Mouse (Mus musculus) midbrain, embryonic 11.5 days (tissue): Measurements from ENCODE around the gene Dennd1c. TPM values are rescaled to one million over a fixed set of nuclear protein-coding genes. Genes with fewer than 3 reads are reported as not detected.
A peak's percentile ranks its signal among the peaks of the same experiment; 100 is the strongest.

ENCODE experiments used
- ATAC-seq: fragments of 200-750 bp; cut with Nextera tagmentation; 2 replicates; pipeline ENCODE4 v1.8.0; 2017; ENCODE audit warnings: moderate TSS enrichment, moderate library complexity; ENCODE audit not compliant: low FRiP score
- DNase-seq: peaks from one replicate; pipeline ENCODE4 v3.0.0; 2015; ENCODE audit warnings: low spot score; ENCODE audit errors: missing footprints
- H3K27ac ChIP-seq: fragments of 300-500 bp; sonication (generic); 2 replicates; pipeline ENCODE4 v1.5.1; 2014; ENCODE audit warnings: low read depth, low read length
- H3K27me3 ChIP-seq: fragments of 300-500 bp; sonication (generic); 2 replicates; pipeline ENCODE4 v1.6.1; 2014; ENCODE audit warnings: mild to moderate bottlenecking, low read length, moderate library complexity, mixed read lengths; ENCODE audit not compliant: control insufficient read depth, insufficient read depth
- H3K36me3 ChIP-seq: fragments of 300-500 bp; sonication (generic); 2 replicates; pipeline ENCODE4 v1.6.1; 2014; ENCODE audit warnings: mild to moderate bottlenecking, low read length, moderate library complexity, mixed read lengths; ENCODE audit not compliant: control insufficient read depth, insufficient read depth
- H3K4me1 ChIP-seq: fragments of 300-500 bp; sonication (generic); 2 replicates; pipeline ENCODE4 v1.6.1; 2014; ENCODE audit warnings: low read length; ENCODE audit not compliant: control insufficient read depth, insufficient read depth
- H3K4me2 ChIP-seq: fragments of 300-500 bp; sonication (generic); 2 replicates; pipeline ENCODE4 v1.6.1; 2014; ENCODE audit warnings: mild to moderate bottlenecking, moderate library complexity
- H3K4me3 ChIP-seq: fragments of 300-500 bp; sonication (generic); 2 replicates; pipeline ENCODE4 v1.5.1; 2014; ENCODE audit warnings: low read depth, low read length
- H3K9ac ChIP-seq: fragments of 300-500 bp; sonication (generic); 2 replicates; pipeline ENCODE4 v1.6.1; 2014; ENCODE audit warnings: low read length
- H3K9me3 ChIP-seq: fragments of 300-500 bp; sonication (generic); 2 replicates; pipeline ENCODE4 v1.6.1; 2016; ENCODE audit warnings: low read length; ENCODE audit not compliant: control insufficient read depth
- WGBS: fragments of 180-500 bp; shearing (Covaris S2); extraction: QIAGEN DNeasy Blood & Tissue Kit; methylation state at CpG from one replicate; pipeline ENCODE4 v1.1.7; 2014; 5-methylcytosine and 5-hydroxymethylcytosine counted together
- polyA plus RNA-seq: library from polyadenylated mRNA; unstranded; fragments of >200 nt; fragmentation: Nextera tagmentation; extraction: Ambion mirVana; gene quantifications from 2 replicates; pipeline ENCODE4 v1.2.1, GENCODE M21; 2014

Dennd1c gene
- polyA plus RNA-seq, 1 experiment from 2014 or later = 2.2 TPM

DNA sequence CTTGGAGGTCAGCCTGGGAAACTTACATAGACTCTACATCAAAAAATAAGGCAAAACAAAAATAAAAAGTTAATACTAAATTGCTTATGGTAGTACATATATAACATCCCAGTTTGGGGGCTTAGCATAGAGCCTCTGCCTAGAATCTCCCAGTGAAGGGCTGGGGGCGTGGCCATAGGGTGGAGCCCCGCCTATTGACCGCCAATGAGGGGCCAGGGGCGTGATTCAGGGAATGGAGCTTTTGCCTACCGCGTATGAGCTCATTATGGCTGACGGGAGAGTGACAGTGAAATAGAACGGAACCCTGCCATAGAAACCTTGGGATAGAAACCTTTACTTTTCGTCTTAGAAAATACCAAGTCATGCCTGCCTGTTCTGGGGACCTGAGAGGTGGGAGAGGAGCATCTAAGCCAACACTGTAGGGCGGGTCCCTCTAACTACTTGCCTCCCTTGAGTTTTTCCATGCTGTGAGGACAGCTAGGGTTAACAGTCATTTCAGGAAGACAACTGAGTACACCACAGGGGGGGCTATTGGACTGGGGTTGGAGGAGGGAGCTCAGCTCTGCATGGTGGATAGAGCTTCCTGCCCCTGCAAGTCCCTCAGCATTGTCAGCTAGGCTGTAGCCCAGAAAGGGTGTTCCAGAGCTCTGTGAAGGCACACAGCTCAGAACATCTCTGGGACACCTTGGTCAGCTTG is 21.5 kb upstream of the Dennd1c start:
- H3K4me2 ChIP-seq = no peak overlapping the region
- ATAC-seq (no peak), DNase-seq (peak; percentile 84)

DNA sequence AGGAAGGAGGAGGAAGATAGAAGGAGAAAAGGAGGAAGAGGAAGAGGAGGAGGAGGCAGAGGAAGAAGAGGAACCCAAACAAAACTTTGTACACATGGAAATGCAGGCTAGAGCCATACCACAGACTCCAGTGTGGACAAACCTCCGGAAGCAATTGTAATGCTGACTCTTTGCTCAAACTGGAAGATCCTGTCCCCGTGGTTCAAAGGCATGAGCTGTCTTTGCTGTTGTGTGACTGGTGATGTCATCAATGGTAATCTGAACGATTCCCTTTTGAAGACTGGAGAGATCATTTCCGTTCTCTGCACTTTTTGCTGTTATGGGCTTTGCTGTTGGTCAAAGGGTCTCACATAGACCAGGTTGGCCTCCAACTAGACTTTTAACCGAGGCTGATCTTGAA is 20.0 kb upstream of the Dennd1c start:
- Histone ChIP-seq H3K9me3 (no peaks in the 10 kb centered on the region), H3K4me1 (no peaks in the 10 kb centered on the region), H3K36me3 (no peaks in the 10 kb centered on the region), H3K4me3 (no peak overlapping the region), H3K27ac (no peak overlapping the region), H3K4me2 (no peak overlapping the region), H3K27me3 (no peaks in the 10 kb centered on the region), H3K9ac (no peak overlapping the region)
- ATAC-seq (no peak), DNase-seq (peak; percentile 62)
- WGBS = 83% methylated on average over 5 of the region's 5 CpGs

More for the DNA sequence above, 21.5 kb upstream of the Dennd1c start:
- peaks cover 4% of the 10 kb centered on the region; the same call in 1 of the 2 replicates for H3K4me1 ChIP-seq
- H3K9ac ChIP-seq = no peak overlapping the region
- H3K27me3 ChIP-seq = no peaks in the 10 kb centered on the region
- WGBS = 9% methylated on average over 10 of the region's 10 CpGs
- no peaks in the 10 kb centered on the region for H3K36me3 ChIP-seq
- H3K27ac ChIP-seq = no peak overlapping the region
- no peak overlapping the region for H3K4me3 ChIP-seq
- H3K9me3 ChIP-seq = no peaks in the 10 kb centered on the region

GRCm38 (mm10) chr17:57096623-57096920 is 18.3 kb upstream of the Dennd1c start:
- no peak overlapping the region for H3K4me3 ChIP-seq
- WGBS = 1% methylated on average over 11 of the region's 11 CpGs

GRCm38 (mm10) chr17:57095855-57096622 is 17.7 kb upstream of the Dennd1c start:
- ATAC-seq (peak; percentile 81), DNase-seq (peak; percentile 94)
- Histone ChIP-seq H3K9ac (no peak overlapping the region), H3K9me3 (no peaks in the 10 kb centered on the region), H3K4me3 (no peak overlapping the region), H3K27ac (no peak overlapping the region), H3K4me1 (no peaks in the 10 kb centered on the region), H3K36me3 (no peaks in the 10 kb centered on the region), H3K4me2 (peak overlapping the region; percentile 29), H3K27me3 (no peaks in the 10 kb centered on the region)
- 3% methylated on average over 18 of the region's 19 CpGs for WGBS

More at GRCm38 (mm10) chr17:57096623-57096920, 18.3 kb upstream of the Dennd1c start:
- Histone ChIP-seq H3K4me2 (peak overlapping the region; percentile 29), H3K27ac (no peak overlapping the region), H3K9ac (no peak overlapping the region), H3K4me1 (no peaks in the 10 kb centered on the region), H3K9me3 (no peaks in the 10 kb centered on the region), H3K27me3 (no peaks in the 10 kb centered on the region), H3K36me3 (no peaks in the 10 kb centered on the region)
- DNase-seq = peak; percentile 97
- ATAC-seq = peak; percentile 85

GRCm38 (mm10) chr17:57094222-57094621 is 15.9 kb upstream of the Dennd1c start:
- no peaks in the 10 kb centered on the region for H3K36me3 ChIP-seq
- H3K9me3 ChIP-seq = no peaks in the 10 kb centered on the region
- H3K9ac ChIP-seq = no peak overlapping the region
- no peaks in the 10 kb centered on the region for H3K27me3 ChIP-seq
- no peak for ATAC-seq
- 96% methylated on average over 3 of the region's 3 CpGs for WGBS
- H3K4me1 ChIP-seq = no peaks in the 10 kb centered on the region
- peak; percentile 31 for DNase-seq
- no peak overlapping the region for H3K4me2 ChIP-seq
- H3K4me3 ChIP-seq = no peak overlapping the region
- H3K27ac ChIP-seq = no peak overlapping the region

GRCm38 (mm10) chr17:57087049-57087832 is 8.9 kb upstream of the Dennd1c start, which contains the start of gene Tubb4a:
Gene Tubb4a (minus strand): TSS chr17:57087782.
- ATAC-seq = peak; percentile 92
- under 1% methylated on average over 31 of the region's 31 CpGs for whole genome bisulfite sequencing
- H3K27ac ChIP-seq = peak within 1 kb of the TSS; percentile 68
- no peaks in the 10 kb centered on the region for H3K9me3 ChIP-seq
- H3K4me3 ChIP-seq = peak within 1 kb of the TSS; percentile 49
- no peaks in the 10 kb centered on the region for H3K36me3 ChIP-seq
- peak; percentile 95 for DNase-seq
- peak within 1 kb of the TSS; percentile 63 for H3K4me2 ChIP-seq
- no peaks in the 10 kb centered on the region for H3K27me3 ChIP-seq
- H3K9ac ChIP-seq = peak within 1 kb of the TSS; percentile 75
- peaks cover 6% of the 10 kb centered on the region; the same call in 1 of the 2 replicates for H3K4me1 ChIP-seq

DNA sequence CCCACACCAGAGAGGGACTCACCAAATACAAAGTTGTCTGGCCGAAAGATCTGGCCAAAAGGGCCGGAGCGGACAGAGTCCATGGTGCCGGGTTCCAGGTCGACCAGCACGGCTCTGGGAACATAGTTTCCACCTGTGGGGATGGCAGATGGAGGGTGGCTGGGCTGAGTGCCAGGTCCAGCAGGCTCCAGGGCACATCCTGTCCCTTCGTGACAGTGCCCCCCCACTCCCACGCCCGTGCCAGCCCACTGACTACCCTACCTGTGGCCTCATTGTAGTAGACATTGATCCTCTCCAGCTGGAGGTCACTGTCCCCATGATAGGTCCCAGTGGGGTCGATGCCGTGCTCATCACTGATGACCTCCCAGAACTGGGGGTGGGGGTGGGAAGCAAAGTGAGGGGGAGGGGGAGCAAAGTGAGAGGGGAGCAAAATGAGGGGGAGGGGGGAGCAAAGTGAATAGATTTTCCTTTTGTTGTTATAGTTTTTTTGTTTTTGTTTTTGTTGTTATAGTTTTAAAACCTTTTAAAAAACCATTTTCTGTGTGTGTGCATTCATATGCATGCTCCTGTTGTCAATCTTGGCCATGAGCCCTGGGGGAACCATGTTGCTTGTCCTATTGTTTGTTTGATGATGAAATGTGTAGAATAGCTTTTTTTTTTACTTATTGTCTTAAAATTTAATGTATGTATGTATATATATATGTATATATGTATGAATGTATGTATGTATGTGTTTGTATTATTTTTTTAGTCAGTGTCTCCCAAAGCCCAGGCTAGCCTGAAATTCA is 7.8 kb upstream of the Dennd1c start:
- Histone ChIP-seq H3K4me3 (peak overlapping the region; percentile 49), H3K27me3 (no peaks in the 10 kb centered on the region), H3K36me3 (peaks cover under 1% of the 10 kb centered on the region; the same call in 1 of the 2 replicates), H3K9ac (no peak overlapping the region), H3K27ac (no peak overlapping the region), H3K4me1 (peaks cover 6% of the 10 kb centered on the region; the same call in 1 of the 2 replicates), H3K4me2 (peak overlapping the region; percentile 63), H3K9me3 (no peaks in the 10 kb centered on the region)
- WGBS = 91% methylated on average over 11 of the region's 11 CpGs
- ATAC-seq (no peak), DNase-seq (no peak)

- H3K36me3 ChIP-seq = peaks cover 7% of the 10 kb centered on the region; the same call in 1 of the 2 replicates
- ATAC-seq (no peak), DNase-seq (no peak)
- no peak overlapping the region for H3K27ac ChIP-seq
- no peaks in the 10 kb centered on the region for H3K27me3 ChIP-seq
- H3K4me1 ChIP-seq = peaks cover 6% of the 10 kb centered on the region; the same call in 1 of the 2 replicates
- no peak overlapping the region for H3K4me3 ChIP-seq
- no peaks in the 10 kb centered on the region for H3K9me3 ChIP-seq
- H3K9ac ChIP-seq = no peak overlapping the region
- WGBS = 82% methylated on average over 5 of the region's 5 CpGs
- no peak overlapping the region for H3K4me2 ChIP-seq
These were observed 4.2 kb upstream of the Dennd1c start for GRCm38 (mm10) chr17:57082481-57082880.
